Mouse (Mus musculus) hindbrain, embryonic 12.5 days (tissue): ENCODE data around the gene Fhit. TPM values are rescaled to one million over a fixed set of nuclear protein-coding genes. Genes with fewer than 3 reads are reported as not detected.

Experiments used
- ATAC-seq: fragments of 200-750 bp; cut with Nextera tagmentation; 2 replicates; pipeline ENCODE4 v1.8.0; 2017; ENCODE audit warnings: moderate TSS enrichment; ENCODE audit not compliant: low FRiP score
- H3K27ac ChIP-seq: fragments of 300-500 bp; sonication (generic); 2 replicates; pipeline ENCODE4 v1.5.1; 2016; ENCODE audit warnings: mild to moderate bottlenecking
- H3K27me3 ChIP-seq: fragments of 300-500 bp; sonication (generic); 2 replicates; pipeline ENCODE4 v1.6.1; 2016; ENCODE audit warnings: mild to moderate bottlenecking
- H3K36me3 ChIP-seq: fragments of 300-500 bp; sonication (generic); 2 replicates; pipeline ENCODE4 v1.6.1; 2016; ENCODE audit warnings: mild to moderate bottlenecking
- H3K4me1 ChIP-seq: fragments of 300-500 bp; sonication (generic); 2 replicates; pipeline ENCODE4 v1.6.1; 2016
- H3K4me2 ChIP-seq: fragments of 300-500 bp; sonication (generic); replicated peaks from 2 replicates; pipeline ENCODE4 v1.6.1; 2016; ENCODE audit warnings: mild to moderate bottlenecking
- H3K4me3 ChIP-seq: fragments of 300-500 bp; sonication (generic); 2 replicates; pipeline ENCODE4 v1.5.1; 2016; ENCODE audit warnings: mild to moderate bottlenecking
- H3K9ac ChIP-seq: fragments of 300-500 bp; sonication (generic); 2 replicates; pipeline ENCODE4 v1.6.1; 2016; ENCODE audit warnings: mild to moderate bottlenecking, moderate library complexity
- H3K9me3 ChIP-seq: fragments of 300-500 bp; sonication (generic); replicated peaks from 2 replicates; pipeline ENCODE4 v1.6.1; 2016; ENCODE audit warnings: mild to moderate bottlenecking
- WGBS: fragments of 180-500 bp; shearing (Covaris S2); methylation state at CpG from one replicate; pipeline ENCODE4 v1.1.7; 2016; 5-methylcytosine and 5-hydroxymethylcytosine counted together
- polyA plus RNA-seq: library from polyadenylated mRNA; unstranded; fragments of >200 nt; fragmentation: Nextera tagmentation; extraction: Ambion mirVana; gene quantifications from 2 replicates; pipeline ENCODE4 v1.2.1, GENCODE M21; 2016

Fhit gene
- polyA plus RNA-seq, 1 experiment from 2014 or later = 5.5 TPM

DNA sequence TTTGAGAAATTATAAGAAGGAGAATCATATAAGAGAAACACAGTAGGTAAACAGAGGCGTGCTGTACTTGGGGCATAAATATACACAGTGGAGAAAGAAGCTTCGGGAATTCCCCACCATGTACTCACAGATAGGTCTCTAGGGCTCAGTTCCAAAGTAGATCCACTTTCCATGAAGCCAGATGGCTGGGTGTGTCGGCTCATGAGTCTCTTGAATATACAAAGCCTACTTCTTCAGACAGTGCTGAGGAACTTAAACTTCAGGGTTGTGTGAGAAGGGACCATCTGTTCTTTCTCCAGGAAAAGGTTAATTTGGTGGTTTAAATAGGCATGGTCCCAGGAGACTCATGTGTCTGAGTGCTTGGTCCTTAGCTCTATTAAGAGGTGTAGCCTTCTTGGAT, 1617.5 kb downstream of the Fhit start:
- no peak overlapping the region for H3K27ac ChIP-seq
- no peak overlapping the region for H3K4me3 ChIP-seq
- H3K4me1 ChIP-seq = no peaks in the 10 kb centered on the region
- no peaks in the 10 kb centered on the region for H3K9me3 ChIP-seq
- H3K9ac ChIP-seq = no peak overlapping the region
- H3K36me3 ChIP-seq = no peaks in the 10 kb centered on the region
- WGBS = 76% methylated on average over 3 of the region's 3 CpGs
- H3K27me3 ChIP-seq = no peaks in the 10 kb centered on the region
- ATAC-seq = no peak
- no peak overlapping the region for H3K4me2 ChIP-seq

DNA sequence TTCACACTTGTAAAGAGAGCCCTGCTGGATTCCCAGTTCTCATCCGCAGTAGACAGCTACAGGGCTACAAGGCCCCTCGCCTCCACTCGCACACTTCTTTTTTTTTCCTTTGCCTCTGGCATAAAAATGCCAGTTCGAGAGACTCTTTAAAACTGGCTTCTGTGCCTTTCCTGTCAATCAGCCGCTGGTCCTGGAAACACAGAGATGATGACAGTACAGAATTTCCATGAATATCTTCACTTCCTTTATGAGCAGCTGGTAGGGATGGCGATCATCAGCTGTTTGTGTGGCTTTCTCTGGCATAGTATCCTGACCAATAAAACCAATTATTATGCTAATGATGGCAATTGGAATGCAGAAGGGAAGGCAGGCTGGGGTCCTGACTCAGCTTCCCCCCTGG, 1626.3 kb downstream of the Fhit start:
- peak; percentile 26; the same call in 1 of the 2 replicates for ATAC-seq
- H3K27me3 ChIP-seq = no peaks in the 10 kb centered on the region
- no peaks in the 10 kb centered on the region for H3K4me1 ChIP-seq
- no peak overlapping the region for H3K9ac ChIP-seq
- H3K27ac ChIP-seq = no peak overlapping the region
- no peak overlapping the region for H3K4me2 ChIP-seq
- no peaks in the 10 kb centered on the region for H3K36me3 ChIP-seq
- no peak overlapping the region for H3K4me3 ChIP-seq
- no peaks in the 10 kb centered on the region for H3K9me3 ChIP-seq
- WGBS = 54% methylated on average over 6 of the region's 6 CpGs

DNA sequence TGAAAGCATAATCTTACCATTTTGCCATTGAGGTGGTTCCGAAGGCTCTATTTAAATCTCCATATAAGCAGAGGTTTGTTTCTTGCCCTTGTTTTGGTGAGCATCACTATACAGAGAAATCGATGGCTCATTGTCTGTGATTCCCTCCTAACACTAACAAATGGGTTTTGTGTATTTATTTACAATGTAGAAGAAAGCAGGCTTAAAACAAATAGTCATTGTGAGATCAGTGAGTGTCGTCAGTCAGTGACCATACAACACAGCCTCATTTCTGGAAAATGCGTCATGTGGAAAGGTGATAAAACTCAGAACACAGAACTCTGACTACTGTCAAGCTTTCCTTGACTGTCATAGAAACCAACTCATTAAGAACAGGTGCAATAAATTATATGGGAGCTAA, 1632.6 kb downstream of the Fhit start:
- Histone ChIP-seq H3K4me1 (no peaks in the 10 kb centered on the region), H3K4me2 (no peak overlapping the region), H3K9ac (no peak overlapping the region), H3K36me3 (no peaks in the 10 kb centered on the region), H3K9me3 (no peaks in the 10 kb centered on the region), H3K27me3 (no peaks in the 10 kb centered on the region), H3K27ac (no peak overlapping the region), H3K4me3 (no peak overlapping the region)
- 94% methylated on average over 4 of the region's 4 CpGs for WGBS
- ATAC-seq = no peak

DNA sequence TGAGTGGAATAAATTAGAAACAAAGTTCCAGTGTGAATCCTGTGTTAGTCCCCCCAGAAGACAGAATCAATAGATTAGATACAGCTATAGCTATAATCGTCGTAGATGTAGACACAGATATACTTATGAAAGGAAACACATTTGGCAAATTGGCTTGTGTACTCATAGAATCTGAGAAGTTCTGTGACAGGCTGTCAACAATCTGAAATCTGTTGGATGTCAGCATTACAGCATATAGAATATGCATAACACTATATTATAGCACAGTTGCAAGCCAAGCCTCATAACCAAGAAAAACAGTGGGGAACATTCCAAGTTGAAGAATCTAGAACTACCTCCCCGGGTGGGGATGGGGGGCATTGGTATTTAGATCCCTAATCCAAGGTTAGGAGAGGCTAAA, 1635.7 kb downstream of the Fhit start:
- Histone ChIP-seq H3K27ac (no peak overlapping the region), H3K4me3 (no peak overlapping the region), H3K27me3 (no peaks in the 10 kb centered on the region), H3K4me2 (no peak overlapping the region), H3K9me3 (no peaks in the 10 kb centered on the region), H3K4me1 (no peaks in the 10 kb centered on the region), H3K36me3 (no peaks in the 10 kb centered on the region), H3K9ac (no peak overlapping the region)
- no peak for ATAC-seq
- WGBS = 92% methylated on average over 3 of the region's 3 CpGs

DNA sequence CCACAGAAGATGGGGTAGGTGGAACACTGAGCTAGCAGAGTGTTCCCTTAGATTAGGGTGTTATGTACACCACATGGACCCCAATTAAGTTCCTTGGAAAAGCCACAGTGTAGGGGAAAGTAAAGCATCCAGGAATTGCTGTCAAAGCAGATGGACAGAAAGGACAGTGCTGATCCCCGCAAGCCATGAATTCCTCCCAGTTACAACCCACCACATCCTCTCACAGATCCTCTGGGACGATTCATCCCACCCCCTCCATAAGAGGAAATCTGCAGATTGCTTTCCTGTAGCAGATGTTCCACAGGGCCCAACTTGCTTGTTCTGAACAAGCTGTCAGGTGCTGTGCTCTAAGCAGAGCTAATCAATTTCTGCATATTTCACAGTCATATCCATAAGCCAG, 1644.2 kb downstream of the Fhit start:
- no peak for ATAC-seq
- no peak overlapping the region for H3K4me3 ChIP-seq
- no peaks in the 10 kb centered on the region for H3K9me3 ChIP-seq
- H3K36me3 ChIP-seq = no peaks in the 10 kb centered on the region
- H3K9ac ChIP-seq = no peak overlapping the region
- 83% methylated on average over 2 of the region's 2 CpGs for WGBS
- no peak overlapping the region for H3K4me2 ChIP-seq
- H3K4me1 ChIP-seq = no peaks in the 10 kb centered on the region
- no peaks in the 10 kb centered on the region for H3K27me3 ChIP-seq
- H3K27ac ChIP-seq = no peak overlapping the region

DNA sequence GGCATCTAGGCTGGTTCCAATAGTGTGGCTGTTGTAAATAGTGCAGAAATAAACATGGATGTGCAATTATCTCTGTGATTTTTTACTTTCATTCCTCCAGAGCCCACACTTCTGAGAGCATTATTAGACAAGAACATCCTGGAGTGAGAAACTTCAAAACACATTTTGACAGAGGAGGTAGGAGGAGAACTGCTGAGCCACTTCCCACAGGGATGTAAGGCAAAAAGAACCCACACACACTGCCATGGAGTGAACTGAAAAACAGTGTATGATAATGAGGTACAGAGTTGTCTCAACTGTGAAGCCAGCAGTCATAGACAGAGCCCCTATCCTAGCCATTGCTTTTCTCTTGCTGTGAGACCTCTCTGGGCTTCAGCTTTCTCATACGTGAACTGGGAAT, 1652.2 kb downstream of the Fhit start:
- no peak for ATAC-seq
- no peak overlapping the region for H3K4me2 ChIP-seq
- H3K9me3 ChIP-seq = no peaks in the 10 kb centered on the region
- H3K4me3 ChIP-seq = no peak overlapping the region
- H3K4me1 ChIP-seq = no peaks in the 10 kb centered on the region
- WGBS = 76% methylated on average over 1 of the region's 1 CpGs
- no peak overlapping the region for H3K27ac ChIP-seq
- H3K27me3 ChIP-seq = no peaks in the 10 kb centered on the region
- no peaks in the 10 kb centered on the region for H3K36me3 ChIP-seq
- no peak overlapping the region for H3K9ac ChIP-seq

Other genes starting within 250 kb of the Fhit start
- 1.0 and 1.2 TPM in 2 replicates for gene Gm3839, start 194.7 kb upstream of the Fhit start, polyA plus RNA-seq